36 mouse cellular contexts compared by ENCODE assay signal in genomic region chr10:73037476-73037875, GRCm38 (mm10).
"Had no signal": no experiment of that assay in that cellular context is flagged by ENCODE, and none has a peak within 500 bp of the region (broad histone marks: within the 10 kb centered on the region; RNA-seq: fewer than 3 reads in every experiment).

No protein-coding gene starts in this region.

- H3K4me3 ChIP-seq: heart, embryonic 10.5 days; heart, embryonic 12.5 days; heart, embryonic 13.5 days; heart, embryonic 15.5 days; hindbrain, embryonic 10.5 days; hindbrain, embryonic 12.5 days; hindbrain, embryonic 13.5 days; hindbrain, embryonic 15.5 days; intestine, embryonic 15.5 days; kidney, embryonic 15.5 days; layer of hippocampus, adult 2 months; left cerebral cortex, adult 2 months had no signal

- H3K27ac ChIP-seq: heart, embryonic 10.5 days; heart, embryonic 13.5 days; heart, embryonic 15.5 days; hindbrain, embryonic 10.5 days; hindbrain, embryonic 12.5 days; hindbrain, embryonic 13.5 days; hindbrain, embryonic 14.5 days; hindbrain, embryonic 15.5 days; hindbrain, postnatal 0 days; intestine, embryonic 15.5 days; kidney, embryonic 15.5 days; kidney, postnatal 0 days; layer of hippocampus, adult 2 months; left cerebral cortex, adult 2 months had no signal

- H3K4me2 ChIP-seq: heart, embryonic 11.5 days; heart, embryonic 12.5 days; heart, embryonic 13.5 days; heart, embryonic 15.5 days; hindbrain, embryonic 12.5 days; hindbrain, embryonic 13.5 days; hindbrain, embryonic 14.5 days; hindbrain, embryonic 15.5 days; intestine, embryonic 15.5 days; kidney, embryonic 15.5 days had no signal

- ATAC-seq: hindbrain, embryonic 16.5 days; hindbrain, postnatal 0 days; inflammation-experienced regulatory T-cells, adult 6 months; intestine, embryonic 15.5 days; intestine, embryonic 16.5 days; intestine, postnatal 0 days had no signal

- H3K36me3 ChIP-seq: heart, embryonic 10.5 days; heart, embryonic 12.5 days; heart, embryonic 13.5 days; heart, embryonic 15.5 days; hindbrain, embryonic 10.5 days; hindbrain, embryonic 12.5 days; hindbrain, embryonic 13.5 days; hindbrain, embryonic 15.5 days; intestine, embryonic 15.5 days; kidney, embryonic 15.5 days had no signal

- H3K9me3 ChIP-seq: heart, embryonic 10.5 days; heart, embryonic 13.5 days; heart, embryonic 15.5 days; hindbrain, embryonic 10.5 days; hindbrain, embryonic 12.5 days; hindbrain, embryonic 13.5 days; hindbrain, embryonic 15.5 days; intestine, embryonic 15.5 days; kidney, embryonic 15.5 days had no signal

- DNase-seq: heart, postnatal 10 days; heart, postnatal 14 days; heart, postnatal 36 days; heart, postnatal 4 days; kidney, adult 11 months; kidney, adult 18-20 months; kidney, adult 2 months; kidney, adult 8-10 months; kidney, adult 9 months; kidney, postnatal 10 days; kidney, postnatal 14 days; kidney, postnatal 25 days; kidney, postnatal 36 days; kidney, postnatal 4 days; layer of hippocampus, adult 9-11 months; layer of hippocampus, postnatal 36 days had no signal

- H3K27me3 ChIP-seq: heart, embryonic 12.5 days; heart, embryonic 13.5 days; heart, embryonic 15.5 days; hindbrain, embryonic 12.5 days; hindbrain, embryonic 13.5 days; hindbrain, embryonic 15.5 days; intestine, embryonic 15.5 days; kidney, embryonic 15.5 days had no signal

- H3K9ac ChIP-seq: heart, embryonic 12.5 days; heart, embryonic 13.5 days; heart, embryonic 15.5 days; hindbrain, embryonic 12.5 days; hindbrain, embryonic 13.5 days; hindbrain, embryonic 14.5 days; hindbrain, embryonic 15.5 days; intestine, embryonic 15.5 days; kidney, embryonic 15.5 days had no signal

- H3K4me1 ChIP-seq: heart, embryonic 10.5 days; heart, embryonic 12.5 days; heart, embryonic 13.5 days; heart, embryonic 15.5 days; hindbrain, embryonic 10.5 days; hindbrain, embryonic 12.5 days; hindbrain, embryonic 13.5 days; hindbrain, embryonic 15.5 days; intestine, embryonic 15.5 days; kidney, embryonic 15.5 days had no signal
